Mouse (Mus musculus) layer of hippocampus, adult 18-20 months (tissue): Measurements from ENCODE around the gene Nrxn3. TPM values are rescaled to one million over a fixed set of nuclear protein-coding genes. Genes with fewer than 3 reads are reported as not detected.
A peak's percentile ranks its signal among the peaks of the same experiment; 100 is the strongest.

Experiments used
- DNase-seq, 2 experiments: peaks; one replicate each; pipeline ENCODE4 v3.0.0; 2022; ENCODE audit warnings: low spot score in 2 of 2
- total RNA-seq, 2 experiments: library from RNA; stranded (reverse); gene quantifications; 2 replicates each; pipeline ENCODE4 v1.2.3; 2021

The Nrxn3 gene
- total RNA-seq, 2 experiments from 2014 or later = 175 to 204 TPM

- no peak for DNase-seq
Observed at GRCm38 (mm10) chr12:90041038-90041437, 1318.4 kb downstream of the Nrxn3 start.

DNA sequence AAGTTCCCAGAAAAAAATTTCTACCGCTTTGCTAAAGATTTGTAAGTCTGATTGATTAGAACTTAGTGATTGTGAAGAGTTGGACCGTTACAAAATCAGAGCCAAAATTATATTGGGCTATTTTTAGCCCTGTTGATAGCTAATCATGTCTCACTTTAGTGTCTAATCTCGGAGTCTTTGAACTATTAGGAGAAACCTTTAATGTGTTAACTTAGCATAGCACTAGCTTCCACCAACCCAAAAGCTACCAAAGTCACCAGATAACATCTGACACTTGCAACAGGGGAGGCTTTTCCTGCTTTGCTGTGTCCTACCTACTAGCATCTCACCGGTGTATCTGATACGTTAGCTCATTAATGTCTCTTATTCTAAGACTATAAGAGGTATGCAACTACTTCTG lies 1333.6 kb downstream of the Nrxn3 start:
- DNase-seq = no peak

- peak; percentile 8 to 55 for DNase-seq
Observed at GRCm38 (mm10) chr12:90059786-90060185, 1337.1 kb downstream of the Nrxn3 start.

DNA sequence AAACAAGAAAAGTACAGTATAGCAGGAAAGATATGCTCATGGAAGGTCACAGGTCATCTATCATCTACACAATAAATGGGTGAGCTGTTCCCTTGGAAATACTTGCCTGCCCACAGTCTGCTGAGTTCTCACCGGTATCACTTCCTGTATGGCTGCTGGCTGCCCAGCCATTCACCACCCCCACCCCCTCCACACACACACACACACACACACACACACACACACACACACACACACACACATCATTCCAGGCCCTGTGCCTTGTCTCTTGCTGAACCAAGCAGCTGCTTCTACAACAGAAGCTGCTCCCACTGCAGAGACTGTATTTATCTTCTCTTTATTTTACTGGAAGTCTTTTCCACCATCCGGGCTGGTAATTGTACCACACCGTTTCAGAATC lies 1338.6 kb downstream of the Nrxn3 start:
- DNase-seq = peak in 1 of 2 experiments; percentile 28

GRCm38 (mm10) chr12:90062219-90062618 lies 1339.5 kb downstream of the Nrxn3 start:
- DNase-seq = peak in 1 of 2 experiments; percentile 17

- DNase-seq = no peak
Observed at GRCm38 (mm10) chr12:90063443-90063842, 1340.8 kb downstream of the Nrxn3 start.

- DNase-seq = no peak
Observed at GRCm38 (mm10) chr12:90085862-90086261, 1363.2 kb downstream of the Nrxn3 start.

DNA sequence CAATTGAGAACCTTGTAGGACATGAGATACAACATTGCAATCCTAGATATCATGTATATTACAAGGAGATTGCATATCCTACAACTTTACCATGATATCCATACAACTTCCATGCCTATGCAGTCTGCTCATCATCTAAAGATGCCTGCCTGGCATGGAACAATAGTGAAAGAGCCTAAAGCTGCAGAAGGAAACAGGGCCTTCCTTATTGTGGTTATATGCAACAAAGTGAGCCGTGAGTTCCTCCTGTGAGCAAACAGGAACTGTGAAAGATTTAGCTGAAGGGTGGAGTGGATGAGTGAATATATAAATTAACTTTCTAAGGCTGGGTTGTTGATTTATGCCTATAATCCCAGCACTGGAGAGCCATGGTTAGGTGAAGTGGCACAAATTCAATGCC lies 1373.1 kb downstream of the Nrxn3 start:
- DNase-seq = no peak

GRCm38 (mm10) chr12:90113351-90113791 lies 1390.7 kb downstream of the Nrxn3 start:
- DNase-seq = peak in 1 of 2 experiments; percentile 38

- peak in 1 of 2 experiments; percentile 25 for DNase-seq
Observed at GRCm38 (mm10) chr12:90131927-90132869, 1409.5 kb downstream of the Nrxn3 start.

- DNase-seq = peak; percentile 48 to 83
Observed at GRCm38 (mm10) chr12:90142011-90142410, 1419.3 kb downstream of the Nrxn3 start.

- peak; percentile 10 to 66 for DNase-seq
Observed at GRCm38 (mm10) chr12:90144247-90144646, 1421.6 kb downstream of the Nrxn3 start.

DNA sequence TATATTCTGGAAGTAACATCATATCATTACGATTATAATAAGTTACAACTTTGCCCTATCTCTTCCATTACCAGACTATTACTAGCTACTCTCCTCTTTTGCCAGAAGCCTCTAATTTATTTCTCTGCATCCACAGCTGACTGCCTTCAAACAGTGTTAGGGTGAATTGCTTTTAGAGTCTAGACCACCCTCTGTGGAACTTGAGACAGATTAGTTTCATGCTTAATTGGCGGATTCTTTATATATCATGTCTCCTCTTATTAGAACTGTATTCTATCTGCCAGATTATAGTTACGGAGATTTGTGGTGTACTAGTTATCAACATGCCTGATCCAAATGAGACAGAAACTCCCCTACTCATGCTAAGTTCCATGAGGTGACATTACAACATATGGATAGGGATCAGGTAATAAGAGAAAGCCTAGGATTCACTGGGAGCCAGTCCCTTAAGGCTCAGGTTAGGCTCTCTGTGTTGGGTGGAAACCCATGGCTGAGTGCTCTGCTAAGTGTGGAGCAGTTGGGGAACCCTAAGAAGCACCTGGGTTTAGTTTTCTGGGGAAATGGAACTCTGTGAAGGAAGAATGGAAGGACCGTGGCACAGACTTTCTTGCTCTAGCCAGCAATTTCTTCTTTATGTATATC lies 1435.6 kb downstream of the Nrxn3 start:
- no peak for DNase-seq

DNA sequence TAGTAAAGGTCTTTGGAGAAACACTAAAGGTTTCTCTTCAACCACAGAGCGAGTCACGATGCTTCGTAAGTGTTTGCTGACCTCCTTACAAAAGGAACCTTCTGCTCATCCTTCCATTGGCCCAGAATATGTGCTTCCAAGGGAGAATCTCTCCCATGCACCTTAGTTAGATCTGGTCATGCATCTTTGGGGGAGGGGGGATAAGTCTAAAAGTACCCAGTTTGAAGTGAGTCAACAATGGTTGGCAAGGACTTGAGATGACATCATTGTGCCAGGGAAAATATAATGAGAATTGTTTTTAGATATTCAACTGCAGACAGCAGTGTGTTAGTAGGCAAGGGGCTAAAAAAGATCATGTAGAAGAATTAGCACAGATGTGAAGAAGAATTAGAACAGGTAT lies 1437.2 kb downstream of the Nrxn3 start:
- DNase-seq = no peak

GRCm38 (mm10) chr12:90166118-90166517 lies 1443.4 kb downstream of the Nrxn3 start:
- no peak for DNase-seq

GRCm38 (mm10) chr12:90181566-90181965 lies 1458.9 kb downstream of the Nrxn3 start:
- DNase-seq = no peak

GRCm38 (mm10) chr12:90183021-90183420 lies 1460.3 kb downstream of the Nrxn3 start:
- DNase-seq = no peak

DNA sequence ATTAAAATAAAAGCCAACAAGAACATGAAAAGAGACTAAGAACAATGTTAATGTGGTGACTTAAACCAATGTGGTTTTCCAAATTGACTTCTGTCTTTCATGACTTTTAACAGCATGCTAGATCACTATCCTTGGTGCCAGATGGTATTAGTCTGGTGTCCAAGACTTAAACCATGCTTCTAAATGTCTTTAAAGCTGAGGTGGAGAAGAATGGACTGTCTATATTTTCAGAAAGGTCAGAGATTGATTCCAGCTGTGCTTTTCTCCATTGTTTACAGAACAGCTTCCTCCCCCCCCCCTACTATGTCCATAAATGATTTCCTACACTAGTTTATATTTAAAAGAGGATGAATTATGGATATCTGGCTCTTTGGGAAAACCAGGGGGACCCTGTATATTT lies 1473.5 kb downstream of the Nrxn3 start:
- DNase-seq = no peak

DNA sequence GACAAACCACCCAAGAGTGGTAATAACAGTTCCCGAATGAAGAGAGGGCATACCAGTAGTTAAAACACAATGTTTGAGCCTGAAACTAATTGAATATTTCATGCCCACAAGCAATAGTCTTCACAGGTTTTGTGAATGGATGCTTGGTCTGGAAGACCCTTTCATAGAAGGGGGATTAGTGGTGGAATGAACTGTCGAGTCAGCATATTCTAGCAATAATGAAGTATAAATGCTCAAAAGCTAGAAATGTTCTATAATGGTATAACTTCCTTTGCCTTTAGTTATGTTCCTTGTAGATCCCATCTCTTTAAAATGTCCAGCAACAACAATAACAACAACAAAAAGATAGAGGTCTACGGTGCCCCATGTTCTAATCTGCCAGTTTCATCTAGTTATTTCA lies 1475.3 kb downstream of the Nrxn3 start:
- DNase-seq = no peak

GRCm38 (mm10) chr12:90202501-90202900 lies 1479.8 kb downstream of the Nrxn3 start:
- DNase-seq = no peak

DNA sequence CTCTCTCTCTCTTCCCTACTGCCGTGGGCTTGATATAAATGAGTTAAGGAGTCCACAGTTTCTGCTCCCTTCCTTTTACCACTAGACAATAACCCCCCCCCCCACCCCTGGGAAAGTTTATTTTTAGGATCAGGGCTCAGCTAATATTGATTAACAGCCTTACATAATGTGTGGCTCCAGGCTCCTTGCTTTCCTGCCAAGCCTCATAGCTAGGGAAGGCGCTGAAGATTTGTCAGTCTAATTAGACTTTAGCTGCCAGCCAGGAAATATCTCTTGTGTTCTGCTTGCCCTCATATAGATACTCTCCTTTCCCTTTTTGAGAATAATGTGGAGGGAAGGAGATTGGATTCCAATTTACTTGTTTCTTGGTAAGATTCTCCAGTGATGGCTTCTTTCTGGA lies 1488.7 kb downstream of the Nrxn3 start:
- DNase-seq = peak in 1 of 2 experiments; percentile 20

- DNase-seq = no peak
Observed at GRCm38 (mm10) chr12:90217060-90217459, 1494.4 kb downstream of the Nrxn3 start.
